Mouse (Mus musculus) liver, adult 2 months (tissue): ENCODE results near the gene Necab2. TPM values are rescaled to one million over a fixed set of nuclear protein-coding genes. Genes with fewer than 3 reads are reported as not detected.
A peak's percentile ranks its signal among the peaks of the same experiment; 100 is the strongest.

Experiments
- DNase-seq: peaks from one replicate; pipeline ENCODE4 v3.0.0-alpha.2; 2011; ENCODE audit warnings: low read depth, low spot score; ENCODE audit errors: extremely low read depth
- H3K27ac ChIP-seq: fragments of 200-500 bp; replicated peaks from 2 replicates; pipeline ENCODE4 v1.5.1; 2012; ENCODE audit warnings: low read depth, mild to moderate bottlenecking, control low read depth, inconsistent platforms, low read length; ENCODE audit not compliant: insufficient read depth
- H3K27me3 ChIP-seq: fragments of 200-500 bp; 2 replicates; pipeline ENCODE4 v1.6.1; 2012; ENCODE audit warnings: mild to moderate bottlenecking, moderate library complexity, low read length, inconsistent platforms; ENCODE audit not compliant: control insufficient read depth, insufficient read depth
- H3K36me3 ChIP-seq: fragments of 200-500 bp; 2 replicates; pipeline ENCODE4 v1.6.1; 2012; ENCODE audit warnings: low read length, inconsistent platforms; ENCODE audit not compliant: control insufficient read depth, insufficient read depth
- H3K4me1 ChIP-seq: fragments of 200-500 bp; 2 replicates; pipeline ENCODE4 v1.6.1; 2011; ENCODE audit warnings: low read length; ENCODE audit not compliant: control insufficient read depth, insufficient read depth
- H3K4me3 ChIP-seq: fragments of 200-500 bp; 2 replicates; pipeline ENCODE4 v1.5.1; 2011; ENCODE audit warnings: low read depth, mild to moderate bottlenecking, control low read depth, low read length, moderate library complexity; ENCODE audit not compliant: insufficient read depth
- H3K79me2 ChIP-seq: fragments of 200-500 bp; 2 replicates; pipeline ENCODE4 v1.6.1; 2012; ENCODE audit warnings: inconsistent platforms, mild to moderate bottlenecking, low read length, moderate library complexity; ENCODE audit not compliant: control insufficient read depth, insufficient read depth
- H3K9ac ChIP-seq: fragments of 200-500 bp; 2 replicates; pipeline ENCODE4 v1.6.1; 2012; ENCODE audit warnings: low read depth, mild to moderate bottlenecking, control low read depth, inconsistent platforms, low read length
- CTCF ChIP-seq: fragments of 200-500 bp; IDR thresholded peaks from 2 replicates; pipeline ENCODE4 v1.5.1; 2011; ENCODE audit warnings: low read depth, low read length, control low read depth
- POLR2A ChIP-seq: fragments of 200-500 bp; IDR thresholded peaks from 2 replicates; pipeline ENCODE4 v1.6.1; 2011; ENCODE audit warnings: low read length, control low read depth; ENCODE audit not compliant: insufficient read depth; ENCODE audit errors: extremely low read depth
- WGBS: fragments of 180-500 bp; shearing (Covaris S2); methylation state at CpG from one replicate; pipeline ENCODE4 v1.1.7; 2018; 5-methylcytosine and 5-hydroxymethylcytosine counted together
- polyA plus RNA-seq: library from polyadenylated mRNA; depleted of rRNA; stranded (reverse); fragments of >200 nt; gene quantifications from 2 replicates; pipeline ENCODE4 v1.2.3, GENCODE M21; 2012
- total RNA-seq: library from RNA; depleted of rRNA; stranded (reverse); fragments of >200 nt; gene quantifications from 2 replicates; pipeline ENCODE4 v1.2.3, GENCODE M21; 2014

The Necab2 gene
- total and polyA plus RNA-seq, 2 experiments, result 0.11 TPM; not detected in 1

GRCm38 (mm10) chr8:119420318-119420717, 26.2 kb upstream of the Necab2 start:
- Histone ChIP-seq H3K79me2 (no peaks in the 10 kb centered on the region), H3K27me3 (no peaks in the 10 kb centered on the region), H3K9ac (no peak overlapping the region), H3K4me3 (no peak overlapping the region), H3K36me3 (no peaks in the 10 kb centered on the region), H3K27ac (no peak overlapping the region), H3K4me1 (peaks cover 25% of the 10 kb centered on the region)
- TF ChIP-seq POLR2A, result no peak
- TF ChIP-seq CTCF, result no peak
- 84% methylated on average over 7 of the region's 7 CpGs for WGBS
- no peak for DNase-seq

GRCm38 (mm10) chr8:119421603-119422122, 24.9 kb upstream of the Necab2 start:
- H3K27ac ChIP-seq, result 0 out of 2 replicates have a peak overlapping the region, but pooled peaks have one; percentile 0
- DNase-seq, result no peak
- H3K4me1 ChIP-seq, result peaks cover 32% of the 10 kb centered on the region
- no peaks in the 10 kb centered on the region for H3K27me3 ChIP-seq
- no peak for TF ChIP-seq CTCF
- TF ChIP-seq POLR2A, result no peak
- H3K79me2 ChIP-seq, result no peaks in the 10 kb centered on the region
- H3K4me3 ChIP-seq, result no peak overlapping the region
- WGBS, result 65% methylated on average over 9 of the region's 9 CpGs
- no peaks in the 10 kb centered on the region for H3K36me3 ChIP-seq
- no peak overlapping the region for H3K9ac ChIP-seq

- TF ChIP-seq POLR2A (no peak), CTCF (no peak)
- Histone ChIP-seq H3K27me3 (no peaks in the 10 kb centered on the region), H3K4me1 (peaks cover 34% of the 10 kb centered on the region), H3K9ac (0 out of 2 replicates have a peak overlapping the region, but pooled peaks have one; percentile 3), H3K79me2 (no peaks in the 10 kb centered on the region), H3K27ac (peak overlapping the region; percentile 17; the same call in 1 of the 2 replicates), H3K4me3 (no peak overlapping the region), H3K36me3 (no peaks in the 10 kb centered on the region)
- DNase-seq, result no peak
- 27% methylated on average over 9 of the region's 9 CpGs for WGBS
These were observed 24.3 kb upstream of the Necab2 start for GRCm38 (mm10) chr8:119422123-119422711.

GRCm38 (mm10) chr8:119423631-119424141, 22.8 kb upstream of the Necab2 start:
- peak overlapping the region; percentile 47 for H3K27ac ChIP-seq
- peak; percentile 71 for DNase-seq
- peaks cover 46% of the 10 kb centered on the region for H3K4me1 ChIP-seq
- no peak for TF ChIP-seq POLR2A
- TF ChIP-seq CTCF, result no peak
- H3K36me3 ChIP-seq, result no peaks in the 10 kb centered on the region
- no peak overlapping the region for H3K4me3 ChIP-seq
- 10% methylated on average over 9 of the region's 9 CpGs for WGBS
- no peaks in the 10 kb centered on the region for H3K79me2 ChIP-seq
- no peaks in the 10 kb centered on the region for H3K27me3 ChIP-seq
- H3K9ac ChIP-seq, result 0 out of 2 replicates have a peak overlapping the region, but pooled peaks have one; percentile 3

- peak overlapping the region; percentile 12; the same call in 1 of the 2 replicates for H3K9ac ChIP-seq
These were observed 22.3 kb upstream of the Necab2 start for GRCm38 (mm10) chr8:119424199-119424733.

GRCm38 (mm10) chr8:119424740-119425139, 21.8 kb upstream of the Necab2 start:
- Histone ChIP-seq H3K9ac (no peak overlapping the region), H3K36me3 (no peaks in the 10 kb centered on the region), H3K27ac (peak overlapping the region; percentile 47), H3K4me1 (peaks cover 54% of the 10 kb centered on the region), H3K27me3 (no peaks in the 10 kb centered on the region), H3K4me3 (no peak overlapping the region), H3K79me2 (no peaks in the 10 kb centered on the region)
- DNase-seq, result no peak
- WGBS, result 46% methylated on average over 10 of the region's 10 CpGs
- TF ChIP-seq POLR2A, result no peak
- no peak for TF ChIP-seq CTCF

More at GRCm38 (mm10) chr8:119424199-119424733, 22.3 kb upstream of the Necab2 start:
- H3K27ac ChIP-seq, result peak overlapping the region; percentile 47
- H3K79me2 ChIP-seq, result no peaks in the 10 kb centered on the region
- TF ChIP-seq CTCF (no peak), POLR2A (no peak)
- no peaks in the 10 kb centered on the region for H3K27me3 ChIP-seq
- DNase-seq, result no peak
- H3K4me1 ChIP-seq, result peaks cover 51% of the 10 kb centered on the region
- H3K4me3 ChIP-seq, result no peak overlapping the region
- WGBS, result 53% methylated on average over 10 of the region's 10 CpGs
- no peaks in the 10 kb centered on the region for H3K36me3 ChIP-seq
